Mouse (Mus musculus) embryonic facial prominence, embryonic 14.5 days (tissue): ENCODE data around the gene Slc25a17. TPM values are rescaled to one million over a fixed set of nuclear protein-coding genes. Genes with fewer than 3 reads are reported as not detected.

Experiments
- polyA plus RNA-seq: library from polyadenylated mRNA; unstranded; fragments of >200 nt; fragmentation: Nextera tagmentation; extraction: Ambion mirVana; gene quantifications from 2 replicates; pipeline ENCODE4 v1.2.1, GENCODE M21; 2014

Gene Slc25a17
- polyA plus RNA-seq, 1 experiment from 2014 or later = 102 TPM

Other genes with a start within 250 kb of the Slc25a17 start
- 24.5 and 28.6 TPM in 2 replicates for gene Mrtfa, start 170.1 kb downstream of the Slc25a17 start, polyA plus RNA-seq
- gene Mchr1, start 125.3 kb downstream of the Slc25a17 start, polyA plus RNA-seq = 1.1 and 2.0 TPM in 2 replicates
- 135 and 141 TPM in 2 replicates for gene St13, start 39.3 kb upstream of the Slc25a17 start, polyA plus RNA-seq
- 6.5 and 6.6 TPM in 2 replicates for gene Xpnpep3, start 39.3 kb upstream of the Slc25a17 start, polyA plus RNA-seq
- 0.48 and 0.85 TPM in 2 replicates for gene Dnajb7, start 47.5 kb upstream of the Slc25a17 start, polyA plus RNA-seq
- gene Rbx1, start 105.5 kb upstream of the Slc25a17 start, polyA plus RNA-seq = 490 and 495 TPM in 2 replicates
- gene Ep300, start 224.5 kb upstream of the Slc25a17 start, polyA plus RNA-seq = 20.6 and 22.7 TPM in 2 replicates